Mouse (Mus musculus): ENCODE data around the gene Shisa9.
"Not testable (repeated sequence)": the region's sequence is repeated elsewhere in the genome, so short reads cannot be mapped to it uniquely, and the experiment has no call there.

DNA sequence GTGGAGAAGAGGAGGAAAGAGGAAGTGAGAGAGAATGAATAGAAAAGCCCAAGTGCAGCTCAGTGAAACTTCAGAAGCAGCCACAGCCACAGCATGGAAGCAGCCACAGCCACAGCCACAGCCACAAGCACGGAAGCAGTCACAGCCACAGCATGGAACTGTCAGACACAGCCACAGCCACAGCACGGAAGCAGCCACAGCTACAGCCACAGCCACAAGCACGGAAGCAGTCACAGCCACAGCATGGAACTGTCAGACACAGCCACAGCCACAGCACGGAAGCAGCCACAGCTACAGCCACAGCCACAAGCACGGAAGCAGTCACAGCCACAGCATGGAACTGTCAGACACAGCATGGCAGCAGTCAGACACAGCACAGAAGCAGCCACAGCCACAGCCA lies 17.1 kb upstream of the Shisa9 start:
- TF ChIP-seq CTCF (IDR thresholded peaks at IDR 0.05); POLR2A (IDR thresholded peaks at IDR 0.05; ENCODE audit: insufficient read depth, low read depth, low read length): not testable (repeated sequence)

Measured in heart, adult 2 months (tissue).